Mouse (Mus musculus): ENCODE measurements around the gene Syne1. TPM values are rescaled to one million over a fixed set of nuclear protein-coding genes. Genes with fewer than 3 reads are reported as not detected.

Syne1 gene
- polyA plus RNA-seq, 1 experiment: 140 TPM

DNA sequence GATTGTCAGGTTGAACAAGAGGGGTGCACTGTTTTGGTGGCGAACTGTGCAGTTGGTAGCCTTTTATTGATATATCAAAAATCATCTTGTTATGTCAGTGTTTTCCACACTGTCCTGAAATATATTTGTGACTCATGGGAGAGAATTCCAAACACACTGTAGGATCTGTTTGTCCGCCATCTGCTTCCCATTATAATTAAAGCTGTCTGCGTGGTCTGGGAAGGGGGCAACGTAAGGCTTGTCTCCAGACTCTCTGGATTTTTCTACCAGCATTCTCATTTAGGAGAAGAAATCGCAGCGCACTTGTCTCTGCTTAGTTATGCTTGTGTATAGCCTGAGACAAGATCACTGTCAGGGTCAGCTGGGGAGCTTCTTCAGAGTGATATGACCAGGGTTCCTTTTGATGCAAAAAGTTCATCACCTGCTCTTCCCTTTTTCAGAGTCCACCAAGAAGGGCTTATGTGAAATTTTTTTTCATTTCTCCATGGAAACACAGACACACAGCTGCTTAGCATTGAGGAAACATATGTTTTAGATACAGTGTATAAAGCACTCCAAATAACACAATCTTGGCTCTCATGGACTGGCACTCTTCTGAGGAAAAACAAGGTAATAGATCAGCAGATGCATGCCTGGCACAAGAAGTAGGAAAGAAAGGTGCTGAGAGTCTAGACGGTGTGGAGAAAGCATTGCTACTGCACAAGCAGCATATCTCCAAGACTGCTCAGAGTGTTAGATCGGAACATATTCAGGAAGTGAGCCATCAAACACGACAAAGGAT is 316.4 kb downstream of the Syne1 start:
- Histone ChIP-seq H3K27ac (ENCODE audit: insufficient read depth, low read depth, low read length) (peak overlapping the region; percentile 31; the same call in 1 of the 2 replicates), H3K4me3 (ENCODE audit: insufficient read depth, low read depth, low read length) (no peak overlapping the region), H3K4me1 (ENCODE audit: control insufficient read depth, insufficient read depth, low read length) (peaks cover 2% of the 10 kb centered on the region)
- TF ChIP-seq POLR2A (IDR thresholded peaks at IDR 0.05; ENCODE audit: insufficient read depth, low read depth, low read length): no peak
- TF ChIP-seq CTCF (IDR thresholded peaks at IDR 0.05; ENCODE audit: insufficient read depth, low read depth, low read length): no peak
- 53% methylated on average over 9 of the region's 9 CpGs for WGBS

GRCm38 (mm10) chr10:5229129-5229528 is 322.2 kb downstream of the Syne1 start:
- Histone ChIP-seq H3K4me1 (ENCODE audit: control insufficient read depth, insufficient read depth, low read length) (no peaks in the 10 kb centered on the region; the same call in 1 of the 2 replicates), H3K4me3 (ENCODE audit: insufficient read depth, low read depth, low read length) (no peak overlapping the region), H3K27ac (ENCODE audit: insufficient read depth, low read depth, low read length) (no peak overlapping the region)
- 92% methylated on average over 8 of the region's 8 CpGs for WGBS
- TF ChIP-seq CTCF (IDR thresholded peaks at IDR 0.05; ENCODE audit: insufficient read depth, low read depth, low read length): no peak
- TF ChIP-seq POLR2A (IDR thresholded peaks at IDR 0.05; ENCODE audit: insufficient read depth, low read depth, low read length): no peak

DNA sequence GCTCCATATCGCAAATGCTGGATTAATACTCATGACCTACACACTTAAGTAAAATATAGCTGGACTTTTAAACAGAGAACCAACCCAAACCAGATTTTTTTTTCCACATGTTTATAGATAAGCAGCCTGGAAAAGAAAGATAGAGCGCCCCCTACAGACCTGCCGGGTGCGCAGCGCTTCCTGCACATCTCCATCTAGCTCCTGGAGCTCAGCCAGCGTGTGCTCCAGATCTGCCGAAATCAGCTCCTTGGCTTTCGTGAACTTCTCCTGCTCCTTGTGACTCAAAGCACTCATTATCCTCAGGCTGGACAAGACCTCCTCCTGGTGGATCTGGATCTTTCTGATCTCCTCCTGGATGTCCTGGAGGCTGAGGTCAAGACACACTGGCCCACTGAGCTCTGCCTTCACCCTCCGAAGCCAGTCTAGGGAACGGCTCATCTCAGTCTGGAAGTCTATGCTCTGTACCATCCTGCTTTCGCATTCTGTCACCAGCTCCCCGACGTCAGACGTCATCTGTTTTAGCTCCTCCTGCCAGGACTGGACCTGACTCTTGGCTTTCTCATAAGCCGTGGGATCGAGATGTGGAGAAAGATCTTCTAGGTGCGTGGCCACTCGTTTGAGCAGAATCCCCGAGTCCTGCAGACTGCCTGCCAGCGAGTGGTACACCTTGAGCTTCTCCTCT is 323.7 kb downstream of the Syne1 start:
- no peak for TF ChIP-seq POLR2A (IDR thresholded peaks at IDR 0.05; ENCODE audit: insufficient read depth, low read depth, low read length)
- TF ChIP-seq CTCF (IDR thresholded peaks at IDR 0.05; ENCODE audit: insufficient read depth, low read depth, low read length): peak; percentile 33; the same call in 1 of the 2 replicates
- Histone ChIP-seq H3K4me3 (ENCODE audit: insufficient read depth, low read depth, low read length) (no peak overlapping the region), H3K4me1 (ENCODE audit: control insufficient read depth, insufficient read depth, low read length) (no peaks in the 10 kb centered on the region; the same call in 1 of the 2 replicates), H3K27ac (ENCODE audit: insufficient read depth, low read depth, low read length) (no peak overlapping the region)
- WGBS: 80% methylated on average over 20 of the region's 20 CpGs

DNA sequence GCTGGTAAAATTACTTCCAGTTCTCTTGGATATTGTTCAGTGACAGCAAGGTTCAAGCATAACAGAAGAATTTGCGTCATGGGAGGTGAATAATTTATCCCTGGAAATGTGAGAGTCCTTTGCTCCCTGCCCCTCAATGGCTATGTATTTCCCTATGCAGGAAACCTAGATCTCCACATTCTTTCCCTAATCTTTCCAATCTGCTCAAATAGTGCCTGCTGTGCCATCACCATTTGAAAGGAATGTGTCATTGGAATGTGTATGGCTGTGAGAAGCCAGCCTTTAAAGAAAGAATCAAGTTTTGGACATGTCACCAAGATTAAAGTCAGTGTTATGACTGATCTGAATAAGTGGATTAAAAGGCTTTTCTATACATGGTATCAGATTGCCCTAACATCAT is 335.3 kb downstream of the Syne1 start:
- Histone ChIP-seq H3K4me3 (ENCODE audit: insufficient read depth, low read depth, low read length) (no peak overlapping the region), H3K27ac (ENCODE audit: insufficient read depth, low read depth, low read length) (no peak overlapping the region), H3K4me1 (ENCODE audit: control insufficient read depth, insufficient read depth, low read length) (peaks cover 2% of the 10 kb centered on the region; the same call in 1 of the 2 replicates)
- no peak for TF ChIP-seq CTCF (IDR thresholded peaks at IDR 0.05; ENCODE audit: insufficient read depth, low read depth, low read length)
- TF ChIP-seq POLR2A (IDR thresholded peaks at IDR 0.05; ENCODE audit: insufficient read depth, low read depth, low read length): no peak
- 62% methylated on average over 1 of the region's 1 CpGs for WGBS

- peaks cover 14% of the 10 kb centered on the region for H3K4me1 ChIP-seq (ENCODE audit: control insufficient read depth, insufficient read depth, low read length)
- no peak overlapping the region for H3K27ac ChIP-seq (ENCODE audit: insufficient read depth, low read depth, low read length)
- 39% methylated on average over 7 of the region's 7 CpGs for WGBS
- H3K4me3 ChIP-seq (ENCODE audit: insufficient read depth, low read depth, low read length): no peak overlapping the region
- no peak for TF ChIP-seq CTCF (IDR thresholded peaks at IDR 0.05; ENCODE audit: insufficient read depth, low read depth, low read length)
- no peak for TF ChIP-seq POLR2A (IDR thresholded peaks at IDR 0.05; ENCODE audit: insufficient read depth, low read depth, low read length)
Measured at GRCm38 (mm10) chr10:5207905-5208641, 343.2 kb downstream of the Syne1 start.

GRCm38 (mm10) chr10:5205977-5206376 is 345.3 kb downstream of the Syne1 start:
- TF ChIP-seq POLR2A (IDR thresholded peaks at IDR 0.05; ENCODE audit: insufficient read depth, low read depth, low read length) (no peak), CTCF (IDR thresholded peaks at IDR 0.05; ENCODE audit: insufficient read depth, low read depth, low read length) (no peak)
- Histone ChIP-seq H3K4me1 (ENCODE audit: control insufficient read depth, insufficient read depth, low read length) (peaks cover 14% of the 10 kb centered on the region), H3K4me3 (ENCODE audit: insufficient read depth, low read depth, low read length) (no peak overlapping the region), H3K27ac (ENCODE audit: insufficient read depth, low read depth, low read length) (no peak overlapping the region)
- WGBS: 81% methylated on average over 3 of the region's 3 CpGs

- Histone ChIP-seq H3K27ac (ENCODE audit: insufficient read depth, low read depth, low read length) (no peak overlapping the region), H3K4me3 (ENCODE audit: insufficient read depth, low read depth, low read length) (no peak overlapping the region), H3K4me1 (ENCODE audit: control insufficient read depth, insufficient read depth, low read length) (peaks cover 14% of the 10 kb centered on the region)
- TF ChIP-seq CTCF (IDR thresholded peaks at IDR 0.05; ENCODE audit: insufficient read depth, low read depth, low read length) (no peak), POLR2A (IDR thresholded peaks at IDR 0.05; ENCODE audit: insufficient read depth, low read depth, low read length) (no peak)
- WGBS: 86% methylated on average over 5 of the region's 5 CpGs
Measured at GRCm38 (mm10) chr10:5205570-5205969, 345.7 kb downstream of the Syne1 start.

DNA sequence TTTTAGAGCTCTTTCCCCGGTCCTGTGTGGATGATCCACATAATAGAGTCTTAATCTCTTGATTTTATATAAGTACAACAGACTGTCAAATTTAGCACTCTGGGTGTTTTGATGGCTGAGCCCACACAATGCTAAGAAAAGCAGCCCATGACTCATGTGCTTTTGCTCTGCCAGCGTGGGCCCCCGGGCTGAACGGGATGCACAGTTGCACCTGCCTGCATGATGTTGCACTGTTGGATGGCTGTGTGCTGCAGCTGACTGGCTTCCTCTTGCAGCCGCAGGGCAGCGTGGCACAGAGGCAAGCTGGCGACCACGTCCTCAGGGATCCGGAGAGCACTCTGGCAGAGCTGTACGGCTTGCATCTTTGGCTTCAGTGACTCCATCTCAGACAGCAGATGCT is 347.4 kb downstream of the Syne1 start:
- Histone ChIP-seq H3K4me3 (ENCODE audit: insufficient read depth, low read depth, low read length) (no peak overlapping the region), H3K27ac (ENCODE audit: insufficient read depth, low read depth, low read length) (peak overlapping the region; percentile 95), H3K4me1 (ENCODE audit: control insufficient read depth, insufficient read depth, low read length) (peaks cover 14% of the 10 kb centered on the region)
- 27% methylated on average over 10 of the region's 10 CpGs for WGBS
- TF ChIP-seq POLR2A (IDR thresholded peaks at IDR 0.05; ENCODE audit: insufficient read depth, low read depth, low read length) (no peak), CTCF (IDR thresholded peaks at IDR 0.05; ENCODE audit: insufficient read depth, low read depth, low read length) (no peak)
